Comparison of ENCODE assay signal across 22 mouse cellular contexts in the genomic region with DNA sequence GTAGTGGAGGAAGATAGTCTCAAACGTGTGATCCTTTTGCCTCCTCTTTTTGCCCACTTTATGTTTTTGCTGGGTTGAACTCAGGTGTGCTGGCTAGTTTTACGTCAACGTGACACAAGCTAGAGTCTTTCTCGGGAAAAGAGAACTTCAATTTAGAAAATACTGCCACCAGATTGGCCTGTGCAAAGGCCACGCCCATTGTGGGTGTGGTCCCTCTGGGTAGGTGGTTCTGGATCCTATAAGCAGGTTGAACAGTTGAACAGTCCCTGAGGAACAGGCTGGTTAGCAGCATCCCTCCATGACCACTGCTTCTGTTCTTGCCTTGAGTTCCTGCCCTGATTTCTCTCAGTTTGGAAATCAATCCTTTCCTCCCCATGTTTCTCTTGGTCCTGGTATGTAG. TPM values are rescaled to one million over a fixed set of nuclear protein-coding genes. Genes with fewer than 3 reads are reported as not detected.
A peak's percentile ranks its signal among the peaks of the same experiment; 100 is the strongest.
DNase-seq lines count a peak whose midpoint lies in the region; TF ChIP-seq lines count a peak whose summit lies in the region.
"Had no signal": no experiment of that assay in that cellular context is flagged by ENCODE, and none has a peak within 500 bp of the region (broad histone marks: within the 10 kb centered on the region; RNA-seq: fewer than 3 reads in every experiment).

No protein-coding gene starts in this region.

- intact Hi-C loops in left cerebral cortex, postnatal 14 days (cut with DNase I): no loop called here

- no peak for TF ChIP-seq POLR2A in testis, adult 2 months (IDR thresholded peaks at IDR 0.05; ENCODE audit: control insufficient read depth, low read depth, low read length)

- in situ Hi-C loops in ES-E14 (cut with MboI; ENCODE audit: low sequenced_read_pairs in 2 of 2, unreplicated experiment in 2 of 2): no loop called here

- H3K27ac ChIP-seq in testis, adult 2 months (ENCODE audit: control insufficient read depth, insufficient read depth, low read depth, low read length): peak overlapping the region; percentile 1; the same call in 1 of the 2 replicates
- H3K27ac ChIP-seq in ES-E14 (ENCODE audit: insufficient read depth, low read depth, low read length, poor library complexity, severe bottlenecking): no peak overlapping the region
- H3K27ac ChIP-seq: embryonic facial prominence, embryonic 13.5 days; embryonic facial prominence, embryonic 15.5 days; forebrain, embryonic 10.5 days; forebrain, embryonic 12.5 days had no signal

- no peaks in the 10 kb centered on the region for H3K36me3 ChIP-seq in testis, adult 2 months (ENCODE audit: control insufficient read depth, insufficient read depth, low read length)
- no peaks in the 10 kb centered on the region for H3K36me3 ChIP-seq in ES-E14 (ENCODE audit: control insufficient read depth, insufficient read depth, low read length, poor library complexity, severe bottlenecking)
- H3K36me3 ChIP-seq: embryonic facial prominence, embryonic 13.5 days; embryonic facial prominence, embryonic 15.5 days; forebrain, embryonic 10.5 days; forebrain, embryonic 12.5 days had no signal

- no peak overlapping the region for H3K9ac ChIP-seq in ES-E14 (ENCODE audit: insufficient read depth, low read depth, low read length, poor library complexity, severe bottlenecking)
- H3K9ac ChIP-seq: embryonic facial prominence, embryonic 13.5 days; embryonic facial prominence, embryonic 15.5 days; forebrain, embryonic 12.5 days had no signal

- H3K4me1 ChIP-seq in testis, adult 2 months (ENCODE audit: control insufficient read depth, insufficient read depth, low read length): no peaks in the 10 kb centered on the region
- peaks cover 0 to 2% of the 10 kb centered on the region in 2 experiments; a peak in 1 of 4 replicates for H3K4me1 ChIP-seq in ES-E14 (ENCODE audit: control insufficient read depth in 2 of 2, insufficient read depth in 2 of 2, low read length in 2 of 2, poor library complexity in 1 of 2)
- H3K4me1 ChIP-seq: embryonic facial prominence, embryonic 13.5 days; embryonic facial prominence, embryonic 15.5 days; forebrain, embryonic 10.5 days; forebrain, embryonic 12.5 days had no signal

- no peaks in the 10 kb centered on the region for H3K9me3 ChIP-seq in ES-E14 (ENCODE audit: control insufficient read depth, insufficient read depth, low read depth, low read length)
- H3K9me3 ChIP-seq: embryonic facial prominence, embryonic 13.5 days; embryonic facial prominence, embryonic 15.5 days; forebrain, embryonic 10.5 days; forebrain, embryonic 12.5 days had no signal

- no peak overlapping the region for H3K4me3 ChIP-seq in testis, adult 2 months (ENCODE audit: control insufficient read depth, low read depth, low read length)
- no peak overlapping the region for H3K4me3 ChIP-seq in ES-E14 (ENCODE audit: insufficient read depth in 1 of 2, low read depth in 1 of 2, low read length in 2 of 2, poor library complexity in 1 of 2, severe bottlenecking in 1 of 2)
- H3K4me3 ChIP-seq: embryonic facial prominence, embryonic 13.5 days; embryonic facial prominence, embryonic 15.5 days; erythroblast, embryonic 14.5 days; forebrain, embryonic 10.5 days; forebrain, embryonic 12.5 days had no signal

- DNase-seq in testis, postnatal 10 days (ENCODE audit: low spot score): no peak
- DNase-seq in ES-E14 (ENCODE audit: low read depth, low spot score) (peak; percentile 25), R1 (ENCODE audit: low read depth, low spot score) (peak; percentile 70)
- DNase-seq in c-Kit-positive CD71-positive TER-119-positive erythroid progenitor cells, embryonic 14.5 days (ENCODE audit: low spot score): peak; percentile 11
- no peak for DNase-seq in left cerebral cortex, postnatal 14 days (ENCODE audit: low spot score in 2 of 2)
- DNase-seq in gastrocnemius, adult 18-20 months (ENCODE audit: low spot score): no peak
- DNase-seq in embryo, embryonic 10.5 days (ENCODE audit: low spot score): no peak
- DNase-seq: adrenal gland, adult 8-10 months; adrenal gland, postnatal 14 days; adrenal gland, postnatal 36 days; cerebellum, adult 11 months; cerebellum, adult 18-20 months; cerebellum, adult 8-10 months; cerebellum, adult 9-11 months; cerebellum, postnatal 14 days; cerebellum, postnatal 36 days had no signal

- TF ChIP-seq CTCF in testis, adult 2 months (IDR thresholded peaks at IDR 0.05; ENCODE audit: control insufficient read depth, insufficient read depth, insufficient replicate concordance, low read depth, low read length): no peak

- H3K27me3 ChIP-seq in testis, adult 2 months (ENCODE audit: control insufficient read depth, insufficient read depth, low read length): no peaks in the 10 kb centered on the region
- H3K27me3 ChIP-seq: embryonic facial prominence, embryonic 13.5 days; embryonic facial prominence, embryonic 15.5 days; forebrain, embryonic 12.5 days had no signal

TF ChIP-seq in ES-E14, 5 proteins besides CTCF, POLR2A, EP300 and RAD21:
- TF ChIP-seq ZNF384 (IDR thresholded peaks at IDR 0.05; ENCODE audit: low read depth, low read length): no peak
- TF ChIP-seq MAFK (IDR thresholded peaks at IDR 0.05; ENCODE audit: insufficient read depth, low read depth, low read length): no peak
- TF ChIP-seq ZC3H11A (IDR thresholded peaks at IDR 0.05; ENCODE audit: borderline replicate concordance, low read depth, low read length): no peak
- TF ChIP-seq HCFC1 (IDR thresholded peaks at IDR 0.05; ENCODE audit: borderline replicate concordance, insufficient read depth, low read length): no peak
TF ChIP-seq in ES-E14: peak in this region for 0.

RNA-seq across cellular contexts. Expression of gene Usp11, which starts 25.0 kb away (rescaled TPM):
- 4.9 and 5.6 TPM in 2 replicates for polyA plus RNA-seq in testis, adult 2 months (2012; rRNA removed)
- 16.8 and 43.4 TPM in 2 replicates for total RNA-seq in ES-E14 (2012; rRNA removed)
- total RNA-seq in left cerebral cortex, postnatal 14 days (2021): 10 to 100 TPM; 90.5 to 91.9 TPM
- total RNA-seq in gastrocnemius, adult 18-20 months (2021): 1 to 10 TPM; 1.5 to 2.3 TPM

RNA-seq across cellular contexts. Expression of gene Cdk16, which starts 40.9 kb away (rescaled TPM):
- polyA plus RNA-seq in testis, adult 2 months (2012; rRNA removed): 135 and 145 TPM in 2 replicates
- 47.5 and 53.4 TPM in 2 replicates for total RNA-seq in ES-E14 (2012; rRNA removed)
- total RNA-seq in left cerebral cortex, postnatal 14 days (2021): 100 to 1,000 TPM; 321 to 335 TPM
- 100 to 1,000 TPM; 103 to 117 TPM for total RNA-seq in gastrocnemius, adult 18-20 months (2021)

Comparison
In these comparisons a context has a peak if more than half of its experiments do, and no peak if none do; other contexts are left out.
1. DNase-seq: peak in ES-E14 (single experiment), R1 (single experiment) and c-Kit-positive CD71-positive TER-119-positive erythroid progenitor cells, embryonic 14.5 days (single experiment); none in testis, postnatal 10 days (single experiment), left cerebral cortex, postnatal 14 days (0 of 2), gastrocnemius, adult 18-20 months (single experiment) and embryo, embryonic 10.5 days (single experiment).